8 mouse cellular contexts compared by ENCODE assay signal in the genomic region with DNA sequence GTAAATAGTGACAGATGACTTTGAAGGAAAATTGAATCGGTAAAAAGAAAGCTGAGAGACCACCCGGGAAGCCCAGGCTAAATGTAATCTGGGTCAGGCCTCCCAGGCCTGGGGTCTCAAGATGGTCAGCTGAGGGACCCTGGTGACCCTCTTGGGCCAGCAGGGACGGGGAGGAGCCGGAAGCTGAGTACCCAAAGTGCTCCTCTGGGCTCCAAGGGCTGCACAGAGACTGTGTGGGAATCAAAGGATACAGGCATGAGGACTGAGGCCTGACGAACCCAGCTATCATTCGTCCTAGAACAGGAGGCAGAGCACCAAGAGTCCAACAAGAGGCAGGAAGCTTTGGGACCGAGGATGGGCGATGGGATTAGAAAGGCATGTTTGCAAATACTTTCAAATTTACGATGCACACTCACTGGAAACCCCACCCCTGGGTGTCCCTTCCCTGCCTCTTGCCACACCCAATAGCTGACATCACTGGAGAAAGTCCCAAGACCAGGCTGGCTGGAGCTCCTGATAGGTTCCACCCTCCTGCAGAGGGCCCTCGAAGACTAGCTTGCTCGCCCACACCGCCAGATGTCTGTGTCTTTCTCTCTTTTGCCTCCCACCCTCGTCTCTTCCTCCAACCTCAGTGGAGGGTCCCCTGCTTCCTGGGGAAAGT.
DNase-seq lines count a peak whose midpoint lies in the region; ATAC-seq and TF ChIP-seq lines count a peak whose summit lies in the region.

No protein-coding gene starts in this region.

- 0 out of 2 replicates have a peak, but pooled peaks cover 3% of the 10 kb centered on the region for H3K4me1 ChIP-seq in midbrain, embryonic 11.5 days (ENCODE audit: control insufficient read depth, insufficient read depth, low read length)
- peaks cover 12% of the 10 kb centered on the region for H3K4me1 ChIP-seq in midbrain, embryonic 14.5 days (ENCODE audit: control insufficient read depth, insufficient read depth, low read length)
- peaks cover 41% of the 10 kb centered on the region for H3K4me1 ChIP-seq in heart, embryonic 15.5 days (replicated peaks)
- no peaks in the 10 kb centered on the region for H3K4me1 ChIP-seq in forebrain, embryonic 11.5 days (replicated peaks; ENCODE audit: control insufficient read depth, insufficient read depth, low read length)

- no peaks in the 10 kb centered on the region for H3K27me3 ChIP-seq in midbrain, embryonic 11.5 days (ENCODE audit: control insufficient read depth, insufficient read depth, low read length)
- H3K27me3 ChIP-seq in midbrain, embryonic 14.5 days (ENCODE audit: control insufficient read depth, insufficient read depth, low read length): no peaks in the 10 kb centered on the region
- H3K27me3 ChIP-seq in heart, embryonic 15.5 days: no peaks in the 10 kb centered on the region
- no peaks in the 10 kb centered on the region for H3K27me3 ChIP-seq in forebrain, embryonic 11.5 days (ENCODE audit: control insufficient read depth, insufficient read depth, low read length)

- DNase-seq in midbrain, embryonic 11.5 days (ENCODE audit: low spot score, missing footprints): peak; percentile 69
- no peak for DNase-seq in midbrain, embryonic 14.5 days
- peak; percentile 78 for DNase-seq in c-Kit-positive CD71-positive TER-119-positive erythroid progenitor cells, embryonic 14.5 days (ENCODE audit: low spot score)
- peak; percentile 43 to 63 for DNase-seq in left cerebral cortex, adult 2 months (ENCODE audit: extremely low spot score in 1 of 2, low spot score in 2 of 2)
- peak; percentile 33 for DNase-seq in thymus, postnatal 25 days
- no peak for DNase-seq in forebrain, embryonic 11.5 days (ENCODE audit: low spot score)

- no peak overlapping the region for H3K4me2 ChIP-seq in midbrain, embryonic 11.5 days
- no peak overlapping the region for H3K4me2 ChIP-seq in midbrain, embryonic 14.5 days (ENCODE audit: low read length)
- peak overlapping the region; percentile 13; the same call in 1 of the 2 replicates for H3K4me2 ChIP-seq in heart, embryonic 15.5 days
- no peak overlapping the region for H3K4me2 ChIP-seq in forebrain, embryonic 11.5 days (ENCODE audit: low read depth, low read length, severe bottlenecking)

- 71% methylated on average over 13 of the region's 13 CpGs for WGBS in midbrain, embryonic 11.5 days
- 79% methylated on average over 13 of the region's 13 CpGs for WGBS in midbrain, embryonic 14.5 days
- WGBS in heart, embryonic 15.5 days: 50% methylated on average over 13 of the region's 13 CpGs
- WGBS in forebrain, embryonic 11.5 days: 82% methylated on average over 13 of the region's 13 CpGs

- intact Hi-C loops in left cerebral cortex, adult 2 months (cut with DNase I): no loop called here

- no peak for ATAC-seq in midbrain, embryonic 11.5 days (ENCODE audit: low FRiP score)
- ATAC-seq in midbrain, embryonic 14.5 days (ENCODE audit: low FRiP score, low TSS enrichment): no peak
- no peak for ATAC-seq in heart, embryonic 15.5 days (replicated peaks; ENCODE audit: insufficient number of reproducible peaks, insufficient read depth, low FRiP score, low read depth)
- ATAC-seq in megakaryocyte progenitor cell, adult 5-6 weeks (replicated peaks; ENCODE audit: poor library complexity): peak; percentile 96
- no peak for ATAC-seq in forebrain, embryonic 11.5 days (replicated peaks; ENCODE audit: low FRiP score)

- no peak overlapping the region for H3K9ac ChIP-seq in midbrain, embryonic 11.5 days (ENCODE audit: low read length)
- H3K9ac ChIP-seq in midbrain, embryonic 14.5 days (replicated peaks; ENCODE audit: low read length): no peak overlapping the region
- H3K9ac ChIP-seq in heart, embryonic 15.5 days: no peak overlapping the region
- no peak overlapping the region for H3K9ac ChIP-seq in forebrain, embryonic 11.5 days (ENCODE audit: low read length)

- no peak; the same call in 1 of the 2 replicates for TF ChIP-seq CTCF in left cerebral cortex, adult 2 months (IDR thresholded peaks at IDR 0.05)

- H3K27ac ChIP-seq in midbrain, embryonic 11.5 days (ENCODE audit: low read depth, low read length): no peak overlapping the region
- H3K27ac ChIP-seq in midbrain, embryonic 14.5 days (replicated peaks; ENCODE audit: low read depth, low read length): no peak overlapping the region
- H3K27ac ChIP-seq in heart, embryonic 15.5 days: peak overlapping the region; percentile 46; the same call in 1 of the 2 replicates
- peak overlapping the region; percentile 70 for H3K27ac ChIP-seq in left cerebral cortex, adult 2 months
- no peak overlapping the region for H3K27ac ChIP-seq in forebrain, embryonic 11.5 days (ENCODE audit: low read depth, low read length)

- no peaks in the 10 kb centered on the region for H3K36me3 ChIP-seq in midbrain, embryonic 11.5 days (ENCODE audit: control insufficient read depth, insufficient read depth, low read length)
- H3K36me3 ChIP-seq in midbrain, embryonic 14.5 days (ENCODE audit: control insufficient read depth, insufficient read depth, low read length): no peaks in the 10 kb centered on the region
- H3K36me3 ChIP-seq in heart, embryonic 15.5 days: no peaks in the 10 kb centered on the region
- H3K36me3 ChIP-seq in forebrain, embryonic 11.5 days (ENCODE audit: control insufficient read depth, insufficient read depth, low read length): no peaks in the 10 kb centered on the region

- no peaks in the 10 kb centered on the region for H3K9me3 ChIP-seq in midbrain, embryonic 11.5 days (ENCODE audit: control insufficient read depth, low read length)
- no peaks in the 10 kb centered on the region for H3K9me3 ChIP-seq in midbrain, embryonic 14.5 days (ENCODE audit: control insufficient read depth, low read length)
- no peaks in the 10 kb centered on the region for H3K9me3 ChIP-seq in heart, embryonic 15.5 days (replicated peaks)
- H3K9me3 ChIP-seq in forebrain, embryonic 11.5 days (ENCODE audit: control insufficient read depth, low read length): no peaks in the 10 kb centered on the region

- H3K4me3 ChIP-seq in midbrain, embryonic 11.5 days (ENCODE audit: low read depth, low read length): no peak overlapping the region
- no peak overlapping the region for H3K4me3 ChIP-seq in midbrain, embryonic 14.5 days (replicated peaks; ENCODE audit: low read depth, low read length)
- H3K4me3 ChIP-seq in heart, embryonic 15.5 days: no peak overlapping the region
- H3K4me3 ChIP-seq in left cerebral cortex, adult 2 months: no peak overlapping the region
- no peak overlapping the region for H3K4me3 ChIP-seq in forebrain, embryonic 11.5 days (ENCODE audit: low read depth, low read length)

Comparison
In these comparisons a context has a peak if more than half of its experiments do, and no peak if none do; other contexts are left out.
1. DNase-seq: peak in midbrain, embryonic 11.5 days (single experiment), c-Kit-positive CD71-positive TER-119-positive erythroid progenitor cells, embryonic 14.5 days (single experiment), left cerebral cortex, adult 2 months (2 of 2) and thymus, postnatal 25 days (single experiment); none in midbrain, embryonic 14.5 days (single experiment) and forebrain, embryonic 11.5 days (single experiment).
2. H3K27ac ChIP-seq: peak in heart, embryonic 15.5 days (single experiment) and left cerebral cortex, adult 2 months (single experiment); none in midbrain, embryonic 11.5 days (single experiment), midbrain, embryonic 14.5 days (single experiment) and forebrain, embryonic 11.5 days (single experiment).